Mouse (Mus musculus): ENCODE measurements around the gene Tpd52l2. TPM values are rescaled to one million over a fixed set of nuclear protein-coding genes. Genes with fewer than 3 reads are reported as not detected.

Gene Tpd52l2
- total RNA-seq, 2 experiments from 2014 or later: 74.8 to 76.4 TPM

- no peak for DNase-seq (ENCODE audit: low spot score in 2 of 2)
Measured at GRCm38 (mm10) chr2:181529076-181529475, 32.1 kb downstream of the Tpd52l2 start.

DNA sequence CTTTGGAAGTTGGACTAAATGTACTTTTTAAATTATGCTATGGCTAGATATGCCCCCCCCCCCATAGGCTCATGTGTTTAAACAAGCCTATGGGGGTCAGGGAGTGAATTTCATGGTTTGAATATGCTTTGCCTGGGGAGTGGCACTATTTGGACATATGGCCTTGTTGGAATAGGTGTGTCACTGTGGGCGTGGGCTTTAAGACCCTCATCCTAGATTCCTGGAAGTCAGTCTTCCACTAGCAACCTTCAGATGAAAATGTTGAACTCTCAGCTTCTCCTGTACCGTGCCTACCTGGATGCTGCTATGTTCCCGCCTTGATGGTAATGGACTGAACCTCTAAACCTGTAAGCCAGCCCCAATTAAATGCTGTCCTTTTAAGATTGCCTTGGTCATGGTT is 35.6 kb downstream of the Tpd52l2 start:
- no peak for DNase-seq (ENCODE audit: low spot score in 2 of 2)

DNA sequence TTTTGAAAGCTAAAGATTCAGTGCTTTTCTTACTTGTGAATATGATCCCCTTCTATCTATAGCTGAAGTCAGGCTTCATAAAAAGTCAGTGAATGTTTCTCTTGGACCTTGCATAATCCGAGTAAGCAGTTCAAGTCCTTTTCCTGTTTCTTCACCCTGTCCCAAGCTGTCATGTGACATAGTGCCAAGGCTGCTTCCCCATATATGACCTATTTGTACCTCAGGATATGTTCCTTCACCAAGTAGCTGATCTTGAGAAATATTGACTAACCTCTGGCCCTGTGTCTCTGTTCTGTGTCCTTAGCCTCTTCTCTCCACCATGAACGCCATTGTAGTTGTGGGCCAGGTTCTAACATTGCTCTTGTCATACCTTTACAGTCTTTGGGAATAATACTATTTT is 39.5 kb downstream of the Tpd52l2 start:
- no peak for DNase-seq (ENCODE audit: low spot score in 2 of 2)

DNA sequence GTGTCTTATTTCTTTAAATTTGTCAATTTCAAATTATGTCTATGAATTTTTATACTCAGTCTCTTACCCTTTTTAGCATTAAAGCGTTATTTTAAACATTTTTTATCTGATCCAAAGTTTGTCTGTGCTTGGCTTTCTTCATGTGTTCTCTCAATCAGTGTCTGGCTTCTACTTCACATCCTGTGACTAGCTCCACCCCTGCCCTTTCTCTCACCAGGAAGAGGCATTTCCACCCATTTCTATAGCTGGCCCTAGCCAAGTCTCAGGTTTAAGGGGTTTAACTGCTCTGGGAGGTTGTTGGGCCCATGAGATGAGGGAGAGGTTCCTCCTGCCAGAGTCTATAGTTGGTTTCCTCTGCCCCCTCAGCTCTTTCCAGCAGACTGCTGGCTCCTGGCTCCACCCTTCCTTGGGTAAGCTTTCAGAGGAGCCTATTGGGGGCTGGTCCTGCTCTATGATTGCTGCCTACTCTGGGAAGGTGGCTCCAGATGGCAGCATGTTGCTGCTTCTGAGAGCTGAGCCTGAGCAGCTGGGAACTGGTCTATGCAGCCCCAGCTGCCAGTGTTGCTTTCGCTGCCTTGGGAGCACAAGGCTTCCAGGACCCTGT is 40.6 kb downstream of the Tpd52l2 start:
- peak; percentile 33 to 37 for DNase-seq (ENCODE audit: low spot score in 2 of 2)

DNA sequence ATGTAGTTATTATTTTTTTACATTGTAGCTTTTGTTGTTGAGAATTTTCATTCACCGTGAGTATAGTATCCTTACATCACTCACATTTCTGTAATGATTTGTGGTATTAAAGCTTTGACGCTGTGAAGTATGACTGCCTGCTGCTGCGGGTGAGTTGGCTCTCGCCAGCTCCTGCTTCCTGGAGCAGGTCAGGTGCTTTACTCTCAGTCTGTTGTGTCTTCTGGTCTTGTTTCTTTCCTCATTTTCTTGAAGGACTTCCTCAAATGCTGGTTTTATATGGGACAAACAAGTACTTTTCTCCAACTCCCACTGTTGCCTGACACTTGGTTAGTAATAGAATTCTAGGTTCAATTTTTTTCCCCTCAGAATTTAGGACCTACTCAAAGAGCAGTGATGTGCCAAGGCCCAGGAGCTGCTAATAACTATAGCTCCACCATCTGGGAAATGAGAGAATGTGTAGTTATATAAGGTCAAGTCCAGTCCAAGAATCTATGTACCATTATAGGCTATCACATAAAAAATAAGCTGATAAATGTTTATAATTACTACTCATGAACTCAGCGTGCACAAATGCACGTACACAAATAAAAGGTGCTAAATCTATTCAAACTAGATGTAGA is 44.9 kb downstream of the Tpd52l2 start:
- no peak for DNase-seq (ENCODE audit: low spot score in 2 of 2)

GRCm38 (mm10) chr2:181546142-181546541 is 49.2 kb downstream of the Tpd52l2 start:
- DNase-seq (ENCODE audit: low spot score in 2 of 2): no peak

DNA sequence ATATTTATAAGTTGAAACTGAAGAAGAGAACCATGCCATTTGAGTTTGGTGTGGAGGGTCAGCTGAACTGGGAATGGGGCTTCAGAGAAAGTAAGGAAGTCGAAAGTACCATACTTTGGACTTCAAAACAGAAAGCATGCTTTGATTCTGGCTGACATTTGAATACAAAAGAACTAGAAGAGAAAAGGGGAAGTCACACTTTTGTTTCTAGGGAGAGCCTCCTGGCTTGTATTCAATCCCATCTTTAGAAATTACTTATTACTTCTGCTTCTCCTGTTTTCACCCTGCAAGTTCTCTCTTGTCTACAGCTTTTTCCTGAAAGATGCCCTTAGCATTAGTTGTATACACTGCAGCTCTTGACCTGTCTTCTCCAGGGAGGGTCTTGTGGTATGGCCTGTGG is 51.3 kb downstream of the Tpd52l2 start:
- DNase-seq (ENCODE audit: low spot score in 2 of 2): no peak

DNA sequence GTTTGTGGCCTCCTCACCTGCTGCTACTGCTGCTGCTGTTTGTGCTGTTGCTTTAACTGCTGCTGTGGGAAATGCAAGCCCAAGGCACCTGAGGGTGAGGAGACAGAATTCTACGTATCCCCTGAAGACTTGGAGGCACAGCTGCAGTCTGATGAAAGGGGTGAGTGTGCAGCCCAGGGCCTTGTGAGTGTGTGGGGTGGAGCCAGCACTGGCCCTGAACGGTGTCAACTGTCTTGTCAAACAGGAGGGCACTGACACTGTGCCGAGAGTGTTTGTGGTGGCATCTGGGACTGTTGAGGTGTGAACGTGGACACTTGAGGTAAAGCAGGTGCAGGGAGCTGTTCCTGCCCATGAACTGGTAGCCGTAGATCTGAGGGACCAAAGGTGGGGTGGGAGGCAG is 51.7 kb downstream of the Tpd52l2 start:
- no peak for DNase-seq (ENCODE audit: low spot score in 2 of 2)

DNA sequence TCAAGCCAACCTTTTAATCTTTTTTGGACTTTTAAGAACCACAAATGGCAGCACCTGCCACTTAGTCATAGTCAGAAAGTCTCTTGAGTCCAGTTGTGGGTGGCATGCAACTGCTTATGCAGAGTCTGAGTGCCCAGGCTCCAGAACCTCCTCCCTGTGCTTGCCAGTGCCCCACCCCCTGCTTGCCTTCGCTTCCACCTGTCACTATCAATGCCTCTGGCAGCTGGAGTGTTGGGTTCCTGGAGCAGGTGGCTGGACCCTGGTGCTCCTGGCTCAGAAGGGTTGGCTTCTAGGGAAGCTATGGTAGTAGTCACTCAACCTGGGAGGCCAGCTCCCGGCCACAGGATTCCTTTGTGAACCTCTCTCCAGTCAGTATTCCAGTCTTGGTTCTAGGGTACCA is 53.3 kb downstream of the Tpd52l2 start:
- no peak for DNase-seq (ENCODE audit: low spot score in 2 of 2)

GRCm38 (mm10) chr2:181553772-181554171 is 56.8 kb downstream of the Tpd52l2 start:
- DNase-seq (ENCODE audit: low spot score in 2 of 2): no peak

- DNase-seq (ENCODE audit: low spot score in 2 of 2): no peak
Measured at GRCm38 (mm10) chr2:181567338-181567737, 70.4 kb downstream of the Tpd52l2 start.

Other genes starting within 250 kb of the Tpd52l2 start
- 10 to 100 TPM; 16.3 to 20.1 TPM for gene Gmeb2, start 209.1 kb upstream of the Tpd52l2 start, total RNA-seq (2021)
- gene Stmn3, start 182.6 kb upstream of the Tpd52l2 start, total RNA-seq (2021): 100 to 1,000 TPM; 793 to 798 TPM
- 10 to 100 TPM; 39.7 to 42.8 TPM for gene Rtel1, start 177.4 kb upstream of the Tpd52l2 start, total RNA-seq (2021)
- 10 to 100 TPM; 60.3 to 65.3 TPM for gene Zgpat, start 132.2 kb upstream of the Tpd52l2 start, total RNA-seq (2021)
- gene Arfrp1, start 131.7 kb upstream of the Tpd52l2 start, total RNA-seq (2021): 10 to 100 TPM; 37.0 to 37.7 TPM
- 10 to 100 TPM; 32.1 to 32.8 TPM for gene Lime1, start 117.1 kb upstream of the Tpd52l2 start, total RNA-seq (2021)
- gene Zbtb46, start 37.7 kb upstream of the Tpd52l2 start, total RNA-seq (2021): 10 to 100 TPM; 11.2 to 14.0 TPM
- gene Abhd16b, start 3.9 kb upstream of the Tpd52l2 start, total RNA-seq (2021): not detected
- gene Dnajc5, start 23.3 kb downstream of the Tpd52l2 start, total RNA-seq (2021): 100 to 1,000 TPM; 271 to 275 TPM
- gene Uckl1, start 87.8 kb downstream of the Tpd52l2 start, total RNA-seq (2021): 10 to 100 TPM; 52.0 to 53.1 TPM
- 10 to 100 TPM; 51.2 to 55.5 TPM for gene Prpf6, start 94.7 kb downstream of the Tpd52l2 start, total RNA-seq (2021)
- 100 to 1,000 TPM; 108 to 116 TPM for gene Zfp512b, start 95.7 kb downstream of the Tpd52l2 start, total RNA-seq (2021)
- 10 to 100 TPM; 14.6 to 19.5 TPM for gene Samd10, start 102.1 kb downstream of the Tpd52l2 start, total RNA-seq (2021)
- not detected for gene Gm29797, start 159.9 kb downstream of the Tpd52l2 start, total RNA-seq (2021)
- 10 to 100 TPM; 14.4 to 15.6 TPM for gene Sox18, start 174.5 kb downstream of the Tpd52l2 start, total RNA-seq (2021)
- gene Tcea2, start 183.2 kb downstream of the Tpd52l2 start, total RNA-seq (2021): 10 to 100 TPM; 51.2 to 59.4 TPM
- 10 to 100 TPM; 41.5 to 44.4 TPM for gene Rgs19, start 196.8 kb downstream of the Tpd52l2 start, total RNA-seq (2021)
- not detected for gene Lkaaear1, start 201.3 kb downstream of the Tpd52l2 start, total RNA-seq (2021)
- 10 to 100 TPM; 52.9 to 54.1 TPM for gene Oprl1, start 217.9 kb downstream of the Tpd52l2 start, total RNA-seq (2021)

Data from layer of hippocampus, postnatal 14 days (tissue).